Mouse (Mus musculus) kidney, postnatal 0 days (tissue): ENCODE results near the gene Stim1. TPM values are rescaled to one million over a fixed set of nuclear protein-coding genes. Genes with fewer than 3 reads are reported as not detected.

Experiments used
- ATAC-seq: fragments of 200-750 bp; cut with Nextera tagmentation; replicated peaks from 2 replicates; pipeline ENCODE4 v1.8.0; 2017; ENCODE audit warnings: low read depth, moderate number of reproducible peaks, moderate TSS enrichment, moderate library complexity; ENCODE audit not compliant: low FRiP score
- DNase-seq: peaks from one replicate; pipeline ENCODE4 v3.0.0-alpha.2; 2016; ENCODE audit warnings: low spot score
- H3K27ac ChIP-seq: fragments of 300-500 bp; sonication (generic); 2 replicates; pipeline ENCODE4 v1.5.1; 2014; ENCODE audit warnings: mild to moderate bottlenecking
- H3K27me3 ChIP-seq: fragments of 300-500 bp; sonication (generic); 2 replicates; pipeline ENCODE4 v1.6.1; 2014; ENCODE audit warnings: low read length, mixed read lengths; ENCODE audit not compliant: insufficient read depth
- H3K36me3 ChIP-seq: fragments of 300-500 bp; sonication (generic); 2 replicates; pipeline ENCODE4 v1.6.1; 2014; ENCODE audit warnings: low read length, mixed read lengths; ENCODE audit not compliant: insufficient read depth
- H3K4me1 ChIP-seq: fragments of 300-500 bp; sonication (generic); replicated peaks from 2 replicates; pipeline ENCODE4 v1.6.1; 2014; ENCODE audit warnings: antibody characterized with exemption, low read length, mixed read lengths; ENCODE audit not compliant: insufficient read depth
- H3K4me2 ChIP-seq: fragments of 300-500 bp; sonication (generic); 2 replicates; pipeline ENCODE4 v1.6.1; 2014; ENCODE audit warnings: mild to moderate bottlenecking, low read length, moderate library complexity, mixed read lengths
- H3K4me3 ChIP-seq: fragments of 300-500 bp; sonication (generic); replicated peaks from 2 replicates; pipeline ENCODE4 v1.5.1; 2014; ENCODE audit warnings: low read depth, low read length
- H3K9ac ChIP-seq: fragments of 300-500 bp; sonication (generic); 2 replicates; pipeline ENCODE4 v1.6.1; 2014; ENCODE audit warnings: low read depth, low read length
- H3K9me3 ChIP-seq: fragments of 300-500 bp; sonication (generic); replicated peaks from 2 replicates; pipeline ENCODE4 v1.6.1; 2016; ENCODE audit warnings: low read length, inconsistent platforms, mixed read lengths
- CTCF ChIP-seq: IDR thresholded peaks from 2 replicates; pipeline ENCODE4 v1.5.1; 2016; ENCODE audit warnings: antibody characterized with exemption, low read depth, mild to moderate bottlenecking, moderate library complexity
- WGBS: fragments of 180-500 bp; shearing (Covaris S2); extraction: QIAGEN DNeasy Blood & Tissue Kit; methylation state at CpG from one replicate; pipeline ENCODE4 v1.1.7; 2014; 5-methylcytosine and 5-hydroxymethylcytosine counted together
- polyA plus RNA-seq: library from polyadenylated mRNA; unstranded; fragments of >200 nt; fragmentation: Nextera tagmentation; extraction: Ambion mirVana; gene quantifications from 2 replicates; pipeline ENCODE4 v1.2.1, GENCODE M21; 2015

The Stim1 gene
- 9.7 and 10.3 TPM in 2 replicates for polyA plus RNA-seq

- Histone ChIP-seq H3K4me1 (no peaks in the 10 kb centered on the region), H3K27ac (peak within 1 kb of the TSS; percentile 47; the same call in 1 of the 2 replicates), H3K9me3 (no peaks in the 10 kb centered on the region), H3K9ac (peak within 1 kb of the TSS; percentile 70), H3K36me3 (no peaks in the 10 kb centered on the region), H3K4me3 (peak within 1 kb of the TSS; percentile 85), H3K4me2 (peak within 1 kb of the TSS; percentile 97), H3K27me3 (no peaks in the 10 kb centered on the region)
- TF ChIP-seq CTCF = no peak
- ATAC-seq (peak; percentile 88), DNase-seq (peak; percentile 70)
- WGBS = under 1% methylated on average over 71 of the region's 73 CpGs
Observed at GRCm38 (mm10) chr7:102267601-102268394, at the start of gene Stim1. Stim1 (plus strand) TSS chr7:102267806.

GRCm38 (mm10) chr7:102221899-102222298 is 45.7 kb upstream of the Stim1 start:
- H3K9ac ChIP-seq = no peak overlapping the region
- H3K36me3 ChIP-seq = no peaks in the 10 kb centered on the region
- H3K4me3 ChIP-seq = no peak overlapping the region
- TF ChIP-seq CTCF = no peak
- WGBS = 37% methylated on average over 1 of the region's 1 CpGs
- no peak for ATAC-seq
- 0 out of 2 replicates have a peak, but pooled peaks cover 3% of the 10 kb centered on the region for H3K4me1 ChIP-seq
- DNase-seq = no peak
- no peaks in the 10 kb centered on the region for H3K9me3 ChIP-seq
- H3K4me2 ChIP-seq = peak overlapping the region; percentile 86
- no peak overlapping the region for H3K27ac ChIP-seq
- H3K27me3 ChIP-seq = no peaks in the 10 kb centered on the region

DNA sequence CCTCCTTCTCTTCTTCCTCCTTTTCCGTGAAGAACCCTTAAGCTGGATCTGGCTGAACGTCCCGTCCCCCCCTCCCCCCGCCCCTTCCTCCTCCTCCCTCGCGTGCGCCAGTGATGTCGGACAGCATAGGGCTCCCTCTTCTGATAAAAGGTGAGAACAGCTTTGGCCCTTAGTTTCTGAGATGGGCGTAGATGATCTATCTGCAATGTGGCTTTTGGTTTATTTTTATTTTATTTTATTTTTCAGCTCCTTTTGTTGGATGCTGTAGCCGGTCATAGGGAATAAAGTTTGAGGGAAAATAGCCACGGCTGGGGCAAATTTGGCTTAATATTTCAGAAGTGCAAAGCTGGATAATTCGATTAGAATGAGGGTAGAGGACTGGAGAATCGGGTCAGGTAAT is 45.3 kb upstream of the Stim1 start:
- ATAC-seq = peak; percentile 62; the same call in 1 of the 2 replicates
- WGBS = 0% methylated on average over 6 of the region's 13 CpGs
- H3K27ac ChIP-seq = no peak overlapping the region
- H3K27me3 ChIP-seq = no peaks in the 10 kb centered on the region
- TF ChIP-seq CTCF = peak; percentile 62
- H3K4me3 ChIP-seq = peak overlapping the region; percentile 65
- no peaks in the 10 kb centered on the region for H3K36me3 ChIP-seq
- no peak overlapping the region for H3K9ac ChIP-seq
- peak overlapping the region; percentile 86 for H3K4me2 ChIP-seq
- 0 out of 2 replicates have a peak, but pooled peaks cover 3% of the 10 kb centered on the region for H3K4me1 ChIP-seq
- H3K9me3 ChIP-seq = no peaks in the 10 kb centered on the region
- DNase-seq = peak; percentile 87

GRCm38 (mm10) chr7:102222830-102223556 is 44.6 kb upstream of the Stim1 start:
- Histone ChIP-seq H3K27me3 (no peaks in the 10 kb centered on the region), H3K4me1 (0 out of 2 replicates have a peak, but pooled peaks cover 3% of the 10 kb centered on the region), H3K4me3 (peak overlapping the region; percentile 65), H3K27ac (0 out of 2 replicates have a peak overlapping the region, but pooled peaks have one; percentile 60), H3K36me3 (no peaks in the 10 kb centered on the region), H3K9ac (peak overlapping the region; percentile 68; the same call in 1 of the 2 replicates), H3K9me3 (no peaks in the 10 kb centered on the region), H3K4me2 (peak overlapping the region; percentile 86)
- 1% methylated on average over 31 of the region's 31 CpGs for WGBS
- no peak for TF ChIP-seq CTCF
- ATAC-seq (peak; percentile 81), DNase-seq (peak; percentile 82)

DNA sequence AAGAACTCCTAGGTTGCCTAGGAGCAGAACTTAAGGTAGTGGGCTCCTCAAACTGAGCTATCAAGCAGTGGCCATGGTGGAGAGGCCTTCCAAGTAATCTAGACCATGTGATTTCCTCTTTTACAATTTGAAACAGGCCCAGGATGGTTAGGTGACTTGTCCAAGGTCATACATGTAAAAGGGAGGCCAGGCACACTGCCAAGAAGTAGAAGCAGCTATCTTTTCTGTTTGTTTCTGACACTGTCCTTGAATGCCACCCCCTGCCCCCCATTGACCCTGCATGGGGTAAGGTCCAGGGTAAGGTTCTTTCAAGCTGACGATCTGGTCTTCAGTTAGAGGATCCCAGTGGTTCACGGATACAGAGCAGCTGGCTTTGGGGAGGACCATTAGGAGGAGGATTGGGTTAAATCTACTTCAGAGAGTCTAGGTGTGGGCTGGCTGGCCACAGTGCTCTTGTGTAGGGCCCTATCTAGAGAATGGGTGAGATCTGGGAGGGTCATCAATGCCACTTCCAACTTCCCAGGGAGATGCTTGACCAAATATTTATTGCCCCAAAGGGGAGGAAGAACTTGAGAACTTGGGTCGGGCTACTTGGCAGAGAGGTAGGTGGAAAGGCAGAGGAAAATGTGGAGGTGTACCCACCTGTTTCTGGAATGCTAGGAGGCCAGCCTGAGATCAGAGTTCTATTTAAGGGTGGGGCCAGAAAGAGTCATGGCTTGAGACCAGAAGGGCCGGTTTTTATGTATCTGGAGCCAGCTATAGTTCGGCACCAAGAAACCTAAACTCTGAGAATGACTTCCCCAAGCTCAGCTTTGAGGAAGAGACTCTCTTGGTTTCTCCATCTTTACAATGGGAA is 43.5 kb upstream of the Stim1 start:
- Histone ChIP-seq H3K36me3 (0 out of 2 replicates have a peak, but pooled peaks cover 3% of the 10 kb centered on the region), H3K9me3 (no peaks in the 10 kb centered on the region), H3K4me3 (no peak overlapping the region), H3K4me1 (0 out of 2 replicates have a peak, but pooled peaks cover 3% of the 10 kb centered on the region), H3K27me3 (no peaks in the 10 kb centered on the region), H3K9ac (no peak overlapping the region), H3K4me2 (peak overlapping the region; percentile 13; the same call in 1 of the 2 replicates), H3K27ac (no peak overlapping the region)
- DNase-seq = no peak
- no peak for TF ChIP-seq CTCF
- no peak for ATAC-seq
- WGBS = 77% methylated on average over 5 of the region's 5 CpGs
